In genomic region chr2:148751893-148752813, GRCm38 (mm10) we compare ENCODE assay signal across 9 mouse cellular contexts. TPM values are rescaled to one million over a fixed set of nuclear protein-coding genes. Genes with fewer than 3 reads are reported as not detected.
DNase-seq lines count a peak whose midpoint lies in the region; ATAC-seq lines count a peak whose summit lies in the region.
"Had no signal": no experiment of that assay in that cellular context is flagged by ENCODE, and none has a peak within 500 bp of the region (broad histone marks: within the 10 kb centered on the region; RNA-seq: fewer than 3 reads in every experiment).

No protein-coding gene starts in this region.

- no peaks in the 10 kb centered on the region for H3K27me3 ChIP-seq in midbrain, embryonic 11.5 days (ENCODE audit: control insufficient read depth, insufficient read depth, low read length)

- ATAC-seq in midbrain, embryonic 11.5 days (ENCODE audit: low FRiP score) = peak; percentile 82

- H3K9ac ChIP-seq in midbrain, embryonic 11.5 days (ENCODE audit: low read length) = no peak overlapping the region

- H3K4me1 ChIP-seq in midbrain, embryonic 11.5 days (ENCODE audit: control insufficient read depth, insufficient read depth, low read length) = no peaks in the 10 kb centered on the region

- WGBS in midbrain, embryonic 11.5 days = 19% methylated on average over 15 of the region's 15 CpGs

- H3K4me2 ChIP-seq in midbrain, embryonic 11.5 days = peak overlapping the region; percentile 29; the same call in 1 of the 2 replicates

- no peaks in the 10 kb centered on the region for H3K9me3 ChIP-seq in midbrain, embryonic 11.5 days (ENCODE audit: control insufficient read depth, low read length)

- DNase-seq in heart, adult 11 months = peak; percentile 89
- DNase-seq in heart, postnatal 25 days (ENCODE audit: low spot score) = no peak
- DNase-seq in embryo, embryonic 9.5 days (ENCODE audit: extremely low spot score) = peak; percentile 67
- DNase-seq in gastrocnemius, postnatal 4 days (ENCODE audit: low spot score in 2 of 2) = peak; percentile 26 to 61
- peak; percentile 55 for DNase-seq in kidney, adult 11 months
- DNase-seq in left cerebral cortex, postnatal 4 days = peak; percentile 67
- peak; percentile 95 for DNase-seq in midbrain, embryonic 11.5 days (ENCODE audit: low spot score, missing footprints)
- peak; percentile 71 for DNase-seq in right cerebral cortex, postnatal 4 days

- intact Hi-C loops in heart, postnatal 25 days (cut with DNase I) = loop anchor here (1.0 to 5.0 kb wide), 2 partner anchors 95 to 150 kb away; no protein-coding TSS in a partner anchor
- intact Hi-C loops in left cerebral cortex, postnatal 4 days (cut with DNase I) = loop anchor here (5.0 kb wide), 1 partner anchor 150 kb away; no protein-coding TSS in a partner anchor

- H3K36me3 ChIP-seq in midbrain, embryonic 11.5 days (ENCODE audit: control insufficient read depth, insufficient read depth, low read length) = no peaks in the 10 kb centered on the region

- no peak overlapping the region for H3K27ac ChIP-seq in midbrain, embryonic 11.5 days (ENCODE audit: low read depth, low read length)

- no peak overlapping the region; the same call in 1 of the 2 replicates for H3K4me3 ChIP-seq in midbrain, embryonic 11.5 days (ENCODE audit: low read depth, low read length)

RNA-seq across cellular contexts. Expression of gene Cstl1, which starts 2.0 kb away (rescaled TPM):
- total RNA-seq in heart, postnatal 25 days (2021) = not detected
- under 1 TPM; 0.44 to 0.83 TPM for total RNA-seq in gastrocnemius, postnatal 4 days (2021)
- under 1 TPM in 1 of 2 experiments, not detected in 1; 0.95 TPM for total RNA-seq in left cerebral cortex, postnatal 4 days (2021)
- not detected in 2 replicates for polyA plus RNA-seq in midbrain, embryonic 11.5 days (2014; fragmentation: Nextera tagmentation; extraction: Ambion mirVana)

RNA-seq across cellular contexts. Expression of gene Cst11, which starts 19.1 kb away (rescaled TPM):
- not detected for total RNA-seq in heart, postnatal 25 days (2021)
- total RNA-seq in gastrocnemius, postnatal 4 days (2021) = not detected
- total RNA-seq in left cerebral cortex, postnatal 4 days (2021) = not detected
- polyA plus RNA-seq in midbrain, embryonic 11.5 days (2014; fragmentation: Nextera tagmentation; extraction: Ambion mirVana) = not detected in 2 replicates
- polyA plus RNA-seq: C2C12 had no signal

RNA-seq across cellular contexts. Expression of gene Napb, which starts 19.9 kb away (rescaled TPM):
- total RNA-seq in heart, postnatal 25 days (2021) = 1 to 10 TPM; 1.3 to 1.4 TPM
- total RNA-seq in gastrocnemius, postnatal 4 days (2021) = 10 to 100 TPM in 1 of 2 experiments, 1 to 10 TPM in 1; 6.8 to 11.1 TPM
- total RNA-seq in left cerebral cortex, postnatal 4 days (2021) = 100 to 1,000 TPM; 122 to 135 TPM
- polyA plus RNA-seq in midbrain, embryonic 11.5 days (2014; fragmentation: Nextera tagmentation; extraction: Ambion mirVana) = 17.1 and 23.6 TPM in 2 replicates

RNA-seq across cellular contexts. Expression of gene 8030411F24Rik, which starts 29.7 kb away (rescaled TPM):
- not detected for total RNA-seq in heart, postnatal 25 days (2021)
- not detected for total RNA-seq in gastrocnemius, postnatal 4 days (2021)
- not detected for total RNA-seq in left cerebral cortex, postnatal 4 days (2021)
- not detected in 2 replicates for polyA plus RNA-seq in midbrain, embryonic 11.5 days (2014; fragmentation: Nextera tagmentation; extraction: Ambion mirVana)
- polyA plus RNA-seq: C2C12 had no signal

RNA-seq across cellular contexts. Expression of gene Cst12, which starts 37.0 kb away (rescaled TPM):
- total RNA-seq in heart, postnatal 25 days (2021) = 1 to 10 TPM in 1 of 2 experiments, under 1 TPM in 1; 0.52 to 2.1 TPM
- total RNA-seq in gastrocnemius, postnatal 4 days (2021) = not detected
- not detected for total RNA-seq in left cerebral cortex, postnatal 4 days (2021)
- not detected in 2 replicates for polyA plus RNA-seq in midbrain, embryonic 11.5 days (2014; fragmentation: Nextera tagmentation; extraction: Ambion mirVana)
- polyA plus RNA-seq: C2C12 had no signal

Comparison
In these comparisons a context has a peak if more than half of its experiments do, and no peak if none do; other contexts are left out.
1. RNA of gene Napb, which starts 19.9 kb away (total RNA-seq): 122 to 135 TPM in left cerebral cortex, postnatal 4 days; 6.8 to 11.1 TPM in gastrocnemius, postnatal 4 days and 1.3 to 1.4 TPM in heart, postnatal 25 days; every median in the first group is over 10 times any median in the second.